Mouse (Mus musculus): ENCODE measurements around the gene St3gal3. TPM values are rescaled to one million over a fixed set of nuclear protein-coding genes. Genes with fewer than 3 reads are reported as not detected.

The St3gal3 gene
- total and polyA plus RNA-seq, 2 experiments from 2014 or later = 11.8 to 50.9 TPM

DNA sequence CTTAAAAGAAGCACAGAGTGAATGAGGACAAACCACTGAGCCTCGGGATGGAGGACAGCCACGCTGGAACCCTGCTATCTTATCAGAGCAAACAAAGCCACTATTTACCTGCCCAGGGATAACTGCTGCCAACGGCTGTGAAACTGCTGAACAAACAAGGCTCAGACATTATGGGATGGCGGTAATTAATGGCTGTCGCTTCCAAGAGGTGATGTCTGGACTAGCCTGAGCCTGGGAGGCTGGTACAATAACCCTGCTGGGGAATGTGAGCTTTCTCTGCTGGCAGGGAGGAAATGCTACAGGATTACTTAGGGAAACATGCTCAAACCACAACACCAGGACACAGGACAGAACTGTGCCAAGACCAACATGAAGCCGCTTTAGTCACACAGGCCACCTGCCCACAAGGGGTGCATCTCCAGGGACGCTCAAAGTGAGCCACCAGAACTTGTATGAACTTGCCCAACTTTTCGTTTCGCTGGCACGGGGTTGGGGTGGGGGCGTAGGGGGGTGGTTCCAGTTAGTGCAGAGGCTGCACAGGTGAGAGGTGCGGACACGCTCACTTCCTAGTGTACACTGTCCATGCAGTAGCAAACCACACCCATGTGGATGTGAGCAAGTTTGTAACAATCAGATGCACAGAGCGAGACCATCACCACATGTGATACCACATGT lies 11.5 kb downstream of the St3gal3 start:
- no peak for DNase-seq (ENCODE audit: low spot score)
- no peak overlapping the region for H3K4me2 ChIP-seq (ENCODE audit: low read depth, low read length)
- 86% methylated on average over 14 of the region's 14 CpGs for WGBS
- no peaks in the 10 kb centered on the region for H3K27me3 ChIP-seq (ENCODE audit: insufficient read depth, low read length)
- H3K9me3 ChIP-seq (ENCODE audit: low read length) = no peaks in the 10 kb centered on the region
- TF ChIP-seq CTCF (IDR thresholded peaks at IDR 0.05; ENCODE audit: low read depth) = no peak
- H3K4me1 ChIP-seq (ENCODE audit: insufficient read depth, low read length) = no peaks in the 10 kb centered on the region
- H3K4me3 ChIP-seq (ENCODE audit: low read length) = no peak overlapping the region
- no peak for ATAC-seq
- H3K27ac ChIP-seq = no peak overlapping the region
- H3K36me3 ChIP-seq (ENCODE audit: insufficient read depth, low read length) = no peaks in the 10 kb centered on the region
- no peak overlapping the region for H3K9ac ChIP-seq (replicated peaks; ENCODE audit: low read length)

GRCm38 (mm10) chr4:118122078-118122477 lies 12.6 kb downstream of the St3gal3 start:
- peak; percentile 40 for DNase-seq (ENCODE audit: low spot score)
- TF ChIP-seq CTCF (IDR thresholded peaks at IDR 0.05; ENCODE audit: low read depth) = no peak
- H3K9ac ChIP-seq (replicated peaks; ENCODE audit: low read length) = no peak overlapping the region; the same call in 1 of the 2 replicates
- ATAC-seq = no peak
- no peak overlapping the region for H3K4me3 ChIP-seq (ENCODE audit: low read length)
- WGBS = 53% methylated on average over 10 of the region's 10 CpGs
- no peaks in the 10 kb centered on the region; the same call in 1 of the 2 replicates for H3K9me3 ChIP-seq (ENCODE audit: low read length)
- H3K4me2 ChIP-seq (ENCODE audit: low read depth, low read length) = no peak overlapping the region
- H3K27ac ChIP-seq = peak overlapping the region; percentile 36
- no peaks in the 10 kb centered on the region for H3K4me1 ChIP-seq (ENCODE audit: insufficient read depth, low read length)
- H3K27me3 ChIP-seq (ENCODE audit: insufficient read depth, low read length) = no peaks in the 10 kb centered on the region
- H3K36me3 ChIP-seq (ENCODE audit: insufficient read depth, low read length) = no peaks in the 10 kb centered on the region

- no peak overlapping the region for H3K27ac ChIP-seq
- DNase-seq (ENCODE audit: low spot score) (no peak), ATAC-seq (no peak)
- H3K4me1 ChIP-seq (ENCODE audit: insufficient read depth, low read length) = no peaks in the 10 kb centered on the region
- H3K4me3 ChIP-seq (ENCODE audit: low read length) = no peak overlapping the region
- no peak overlapping the region for H3K4me2 ChIP-seq (ENCODE audit: low read depth, low read length)
- H3K27me3 ChIP-seq (ENCODE audit: insufficient read depth, low read length) = no peaks in the 10 kb centered on the region
- no peak overlapping the region for H3K9ac ChIP-seq (replicated peaks; ENCODE audit: low read length)
- H3K9me3 ChIP-seq (ENCODE audit: low read length) = no peaks in the 10 kb centered on the region; the same call in 1 of the 2 replicates
- 96% methylated on average over 10 of the region's 10 CpGs for WGBS
- no peaks in the 10 kb centered on the region for H3K36me3 ChIP-seq (ENCODE audit: insufficient read depth, low read length)
- TF ChIP-seq CTCF (IDR thresholded peaks at IDR 0.05; ENCODE audit: low read depth) = no peak
Observed at GRCm38 (mm10) chr4:118117565-118117964, 17.1 kb downstream of the St3gal3 start.

DNA sequence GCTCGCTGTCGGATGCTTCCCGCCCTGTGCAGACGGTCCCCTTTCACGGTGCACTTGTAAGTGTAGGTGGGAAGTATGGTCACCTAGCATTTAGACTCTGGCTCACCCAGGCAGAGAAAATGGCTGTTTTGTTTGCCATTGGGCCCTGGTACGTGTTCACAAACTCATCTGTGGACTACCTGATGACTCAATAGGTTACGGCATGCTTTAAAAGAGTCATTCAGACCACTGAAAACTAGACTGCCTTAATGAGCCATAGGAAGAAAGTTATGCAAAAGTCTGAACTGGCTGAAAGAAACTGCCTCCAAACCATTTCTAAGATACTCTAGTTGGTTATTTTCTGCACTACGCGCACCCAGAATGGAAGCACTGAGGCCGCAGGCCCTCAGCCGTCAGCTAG lies 18.6 kb downstream of the St3gal3 start:
- no peaks in the 10 kb centered on the region; the same call in 1 of the 2 replicates for H3K9me3 ChIP-seq (ENCODE audit: low read length)
- H3K27me3 ChIP-seq (ENCODE audit: insufficient read depth, low read length) = no peaks in the 10 kb centered on the region
- no peak overlapping the region for H3K4me3 ChIP-seq (ENCODE audit: low read length)
- no peak overlapping the region for H3K9ac ChIP-seq (replicated peaks; ENCODE audit: low read length)
- WGBS = 92% methylated on average over 11 of the region's 11 CpGs
- no peak overlapping the region for H3K27ac ChIP-seq
- no peak overlapping the region for H3K4me2 ChIP-seq (ENCODE audit: low read depth, low read length)
- no peaks in the 10 kb centered on the region for H3K36me3 ChIP-seq (ENCODE audit: insufficient read depth, low read length)
- DNase-seq (ENCODE audit: low spot score) (no peak), ATAC-seq (no peak)
- TF ChIP-seq CTCF (IDR thresholded peaks at IDR 0.05; ENCODE audit: low read depth) = no peak
- no peaks in the 10 kb centered on the region for H3K4me1 ChIP-seq (ENCODE audit: insufficient read depth, low read length)

- Histone ChIP-seq H3K27me3 (ENCODE audit: insufficient read depth, low read length) (no peaks in the 10 kb centered on the region), H3K4me3 (ENCODE audit: low read length) (no peak overlapping the region), H3K27ac (no peak overlapping the region), H3K36me3 (ENCODE audit: insufficient read depth, low read length) (no peaks in the 10 kb centered on the region), H3K4me1 (ENCODE audit: insufficient read depth, low read length) (no peaks in the 10 kb centered on the region), H3K9me3 (ENCODE audit: low read length) (no peaks in the 10 kb centered on the region; the same call in 1 of the 2 replicates), H3K4me2 (ENCODE audit: low read depth, low read length) (no peak overlapping the region), H3K9ac (replicated peaks; ENCODE audit: low read length) (no peak overlapping the region)
- ATAC-seq = no peak
- no peak for DNase-seq (ENCODE audit: low spot score)
- TF ChIP-seq CTCF (IDR thresholded peaks at IDR 0.05; ENCODE audit: low read depth) = no peak
- WGBS = 91% methylated on average over 7 of the region's 7 CpGs
Observed at GRCm38 (mm10) chr4:118115132-118115531, 19.6 kb downstream of the St3gal3 start.

DNA sequence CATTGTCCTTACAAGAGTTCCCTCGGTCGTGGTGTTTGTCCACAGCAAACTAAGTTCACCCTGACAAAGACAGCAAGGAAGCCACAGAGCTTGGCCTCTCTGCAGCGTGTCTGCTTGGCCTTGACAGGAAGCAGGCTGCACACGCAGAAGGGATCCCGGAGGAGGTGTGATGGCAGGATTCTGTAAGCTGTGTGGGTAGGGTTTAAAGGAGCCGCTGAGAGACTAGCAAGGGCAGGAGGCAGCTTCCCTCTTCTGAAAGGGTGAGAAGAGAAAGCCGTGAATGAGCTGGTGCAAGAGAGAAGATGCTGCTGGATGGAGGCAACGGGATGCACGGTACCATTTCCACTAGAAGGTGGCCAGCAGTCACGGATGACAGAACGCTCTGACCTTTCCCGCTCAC lies 22.1 kb downstream of the St3gal3 start:
- no peak overlapping the region for H3K27ac ChIP-seq
- no peaks in the 10 kb centered on the region for H3K27me3 ChIP-seq (ENCODE audit: insufficient read depth, low read length)
- no peak overlapping the region for H3K4me3 ChIP-seq (ENCODE audit: low read length)
- no peak overlapping the region for H3K4me2 ChIP-seq (ENCODE audit: low read depth, low read length)
- no peak for TF ChIP-seq CTCF (IDR thresholded peaks at IDR 0.05; ENCODE audit: low read depth)
- DNase-seq (ENCODE audit: low spot score) (no peak), ATAC-seq (no peak)
- H3K9me3 ChIP-seq (ENCODE audit: low read length) = no peaks in the 10 kb centered on the region; the same call in 1 of the 2 replicates
- H3K4me1 ChIP-seq (ENCODE audit: insufficient read depth, low read length) = no peaks in the 10 kb centered on the region
- 82% methylated on average over 12 of the region's 12 CpGs for whole genome bisulfite sequencing
- no peak overlapping the region for H3K9ac ChIP-seq (replicated peaks; ENCODE audit: low read length)
- H3K36me3 ChIP-seq (ENCODE audit: insufficient read depth, low read length) = no peaks in the 10 kb centered on the region

DNA sequence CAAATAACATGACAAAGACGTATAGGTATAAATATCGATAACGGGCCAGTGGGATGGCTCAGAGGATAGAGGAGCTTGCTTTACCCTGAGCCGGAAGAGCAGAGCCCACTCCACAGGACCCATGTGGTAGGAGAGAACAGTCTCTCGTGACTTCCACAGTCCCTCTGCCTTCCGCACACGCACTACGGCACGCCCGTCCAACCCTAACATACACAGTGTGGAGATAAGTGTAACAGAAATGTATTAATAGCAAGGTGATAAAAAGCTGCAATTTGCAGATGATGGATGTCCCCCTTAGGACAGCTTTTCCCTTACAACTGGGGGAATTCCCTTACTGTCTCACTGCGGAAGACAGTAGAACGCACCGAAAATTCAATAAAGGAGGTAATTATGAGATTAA lies 25.1 kb downstream of the St3gal3 start:
- H3K27me3 ChIP-seq (ENCODE audit: insufficient read depth, low read length) = no peaks in the 10 kb centered on the region
- ATAC-seq (no peak), DNase-seq (ENCODE audit: low spot score) (no peak)
- 82% methylated on average over 13 of the region's 13 CpGs for WGBS
- H3K4me2 ChIP-seq (ENCODE audit: low read depth, low read length) = no peak overlapping the region
- no peaks in the 10 kb centered on the region for H3K9me3 ChIP-seq (ENCODE audit: low read length)
- no peaks in the 10 kb centered on the region for H3K4me1 ChIP-seq (ENCODE audit: insufficient read depth, low read length)
- TF ChIP-seq CTCF (IDR thresholded peaks at IDR 0.05; ENCODE audit: low read depth) = no peak
- H3K4me3 ChIP-seq (ENCODE audit: low read length) = no peak overlapping the region
- H3K27ac ChIP-seq = no peak overlapping the region
- H3K36me3 ChIP-seq (ENCODE audit: insufficient read depth, low read length) = no peaks in the 10 kb centered on the region
- no peak overlapping the region for H3K9ac ChIP-seq (replicated peaks; ENCODE audit: low read length)

Data from hindbrain, postnatal 0 days (tissue).